In the genomic region with DNA sequence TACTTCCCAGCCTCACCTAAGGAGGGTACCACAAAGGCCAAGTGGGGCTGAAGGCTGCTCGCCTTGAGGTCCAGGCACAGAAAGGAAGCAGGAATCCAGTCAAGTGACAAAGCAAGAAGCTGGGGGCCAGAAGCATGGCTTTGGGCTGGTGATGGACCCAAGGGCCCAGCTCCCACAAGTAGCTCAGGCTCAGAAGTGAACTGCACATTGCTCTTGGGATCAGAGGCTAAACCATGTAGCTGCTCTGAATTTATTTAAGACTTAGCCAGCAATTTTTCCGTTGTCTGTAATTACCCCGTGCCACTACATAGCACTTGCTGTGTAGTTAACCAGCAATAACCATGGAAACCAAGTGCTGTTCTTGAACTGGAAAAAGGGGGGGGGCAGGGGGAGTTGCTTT, we compare ENCODE assay signal across 19 mouse cellular contexts.
DNase-seq lines count a peak whose midpoint lies in the region; TF ChIP-seq lines count a peak whose summit lies in the region.
"Had no signal": no experiment of that assay in that cellular context is flagged by ENCODE, and none has a peak within 500 bp of the region (broad histone marks: within the 10 kb centered on the region; RNA-seq: fewer than 3 reads in every experiment).

No protein-coding gene starts in this region.

- peaks cover 4% of the 10 kb centered on the region; the same call in 1 of the 2 replicates for H3K4me1 ChIP-seq in thymus, adult 2 months (replicated peaks; ENCODE audit: control insufficient read depth, insufficient read depth, low read length)
- H3K4me1 ChIP-seq: limb, embryonic 13.5 days; lung, embryonic 15.5 days; midbrain, embryonic 10.5 days; midbrain, embryonic 15.5 days; neural tube, embryonic 15.5 days had no signal

- intact Hi-C loops in heart, postnatal 10 days (cut with DNase I): no loop called here

- 83% methylated on average over 3 of the region's 3 CpGs for WGBS in thymus, adult 2 months

- TF ChIP-seq CTCF in thymus, adult 2 months (IDR thresholded peaks at IDR 0.05; ENCODE audit: borderline replicate concordance, control insufficient read depth, extremely low read depth, insufficient read depth, low read length, poor library complexity): no peak

- TF ChIP-seq POLR2A in thymus, adult 2 months (IDR thresholded peaks at IDR 0.05; ENCODE audit: control insufficient read depth, extremely low read depth, insufficient read depth, low read length, poor library complexity): no peak

- H3K27ac ChIP-seq in thymus, adult 2 months (ENCODE audit: control insufficient read depth, insufficient read depth, low read length): no peak overlapping the region; the same call in 1 of the 2 replicates
- H3K27ac ChIP-seq: hindbrain, embryonic 15.5 days; kidney, postnatal 0 days; limb, embryonic 13.5 days; lung, embryonic 15.5 days; midbrain, embryonic 10.5 days; midbrain, embryonic 15.5 days; neural tube, embryonic 15.5 days had no signal

- no peak overlapping the region for H3K4me3 ChIP-seq in thymus, adult 2 months (ENCODE audit: control insufficient read depth, insufficient read depth, low read length)
- H3K4me3 ChIP-seq: hindbrain, embryonic 15.5 days; limb, embryonic 13.5 days; lung, embryonic 15.5 days; midbrain, embryonic 10.5 days; midbrain, embryonic 15.5 days; neural tube, embryonic 15.5 days had no signal

- peak; percentile 62 for DNase-seq in heart, adult 11 months
- DNase-seq in heart, postnatal 10 days: no peak
- peak; percentile 65 for DNase-seq in kidney, adult 9 months
- DNase-seq in kidney, adult 18-20 months: no peak
- DNase-seq in thymus, postnatal 36 days: peak; percentile 12 to 23
- DNase-seq in thymus, adult 2 months: no peak
- DNase-seq in thymus, postnatal 4 days: peak; percentile 43
- no peak for DNase-seq in right cerebral cortex, postnatal 14 days
- DNase-seq: adrenal gland, postnatal 14 days; cerebellum, adult 2 months; gastrocnemius, postnatal 10 days; spleen, adult 18-20 months had no signal

- H3K36me3 ChIP-seq in thymus, adult 2 months (ENCODE audit: control insufficient read depth, insufficient read depth, low read length): no peaks in the 10 kb centered on the region
- H3K36me3 ChIP-seq: hindbrain, embryonic 15.5 days; limb, embryonic 13.5 days; lung, embryonic 15.5 days; midbrain, embryonic 15.5 days; neural tube, embryonic 15.5 days had no signal

- no peaks in the 10 kb centered on the region for H3K27me3 ChIP-seq in thymus, adult 2 months (ENCODE audit: control insufficient read depth, insufficient read depth, low read length)
- H3K27me3 ChIP-seq: hindbrain, embryonic 15.5 days; limb, embryonic 13.5 days; lung, embryonic 15.5 days; midbrain, embryonic 15.5 days; neural tube, embryonic 15.5 days had no signal

Comparison
In these comparisons a context has a peak if more than half of its experiments do, and no peak if none do; other contexts are left out.
1. DNase-seq: peak in heart, adult 11 months (single experiment), kidney, adult 9 months (single experiment), thymus, postnatal 36 days (2 of 2) and thymus, postnatal 4 days (single experiment); none in heart, postnatal 10 days (0 of 2), kidney, adult 18-20 months (single experiment), thymus, adult 2 months (single experiment) and right cerebral cortex, postnatal 14 days (single experiment).